In genomic region chr11:32531871-32532764, GRCm38 (mm10) we compare ENCODE assay signal across 8 mouse cellular contexts. TPM values are rescaled to one million over a fixed set of nuclear protein-coding genes. Genes with fewer than 3 reads are reported as not detected.
DNase-seq lines count a peak whose midpoint lies in the region; ATAC-seq and TF ChIP-seq lines count a peak whose summit lies in the region.

Efcab9 (minus strand) TSS chr11:32532081.

- peak within 1 kb of the TSS; percentile 65 for H3K4me3 ChIP-seq in lung, embryonic 14.5 days (ENCODE audit: low read depth, low read length)
- H3K4me3 ChIP-seq in embryonic facial prominence, embryonic 11.5 days (ENCODE audit: low read depth, low read length) = peak within 1 kb of the TSS; percentile 59
- peak within 1 kb of the TSS; percentile 68 for H3K4me3 ChIP-seq in hindbrain, postnatal 0 days (ENCODE audit: low read length)
- H3K4me3 ChIP-seq in neural tube, embryonic 11.5 days (ENCODE audit: low read depth, low read length) = peak within 1 kb of the TSS; percentile 66

- H3K9me3 ChIP-seq in lung, embryonic 14.5 days (ENCODE audit: low read depth, low read length) = no peaks in the 10 kb centered on the region
- H3K9me3 ChIP-seq in embryonic facial prominence, embryonic 11.5 days (replicated peaks; ENCODE audit: control insufficient read depth, low read length) = no peaks in the 10 kb centered on the region
- no peaks in the 10 kb centered on the region for H3K9me3 ChIP-seq in hindbrain, postnatal 0 days (ENCODE audit: low read length)
- no peaks in the 10 kb centered on the region for H3K9me3 ChIP-seq in neural tube, embryonic 11.5 days (ENCODE audit: control insufficient read depth, low read length)

- ATAC-seq in lung, embryonic 14.5 days (ENCODE audit: insufficient read depth) = peak; percentile 10; the same call in 1 of the 2 replicates
- ATAC-seq in embryonic facial prominence, embryonic 11.5 days (replicated peaks; ENCODE audit: insufficient number of reproducible peaks, low FRiP score, low TSS enrichment, low read depth) = no peak
- no peak for ATAC-seq in hindbrain, postnatal 0 days
- ATAC-seq in neural tube, embryonic 11.5 days (ENCODE audit: insufficient read depth, low FRiP score, low TSS enrichment) = 0 out of 2 replicates have a peak, but pooled peaks have one; percentile 29

- no peak for TF ChIP-seq CTCF in lung, embryonic 14.5 days (IDR thresholded peaks at IDR 0.05; ENCODE audit: low read depth)
- no peak for TF ChIP-seq CTCF in hindbrain, postnatal 0 days (IDR thresholded peaks at IDR 0.05; ENCODE audit: low read depth)

- peak; percentile 55 for DNase-seq in lung, embryonic 14.5 days
- DNase-seq in lung, adult 18-20 months = no peak
- DNase-seq in embryonic facial prominence, embryonic 11.5 days (ENCODE audit: low spot score) = peak; percentile 24
- DNase-seq in hindbrain, postnatal 0 days (ENCODE audit: low spot score) = no peak
- peak; percentile 46 for DNase-seq in neural tube, embryonic 11.5 days (ENCODE audit: low spot score)
- no peak for DNase-seq in layer of hippocampus, adult 11-12 months (ENCODE audit: low spot score)
- DNase-seq in cerebellum, adult 11 months = no peak
- no peak for DNase-seq in gastrocnemius, adult 18-20 months (ENCODE audit: low spot score)

- 6% methylated on average over 33 of the region's 33 CpGs for WGBS in lung, embryonic 14.5 days
- WGBS in embryonic facial prominence, embryonic 11.5 days = 6% methylated on average over 33 of the region's 33 CpGs
- 8% methylated on average over 33 of the region's 33 CpGs for WGBS in hindbrain, postnatal 0 days
- 8% methylated on average over 33 of the region's 33 CpGs for WGBS in neural tube, embryonic 11.5 days

- peaks cover 4% of the 10 kb centered on the region for H3K4me1 ChIP-seq in lung, embryonic 14.5 days (ENCODE audit: insufficient read depth)
- no peaks in the 10 kb centered on the region; the same call in none of the 2 replicates for H3K4me1 ChIP-seq in embryonic facial prominence, embryonic 11.5 days (ENCODE audit: control insufficient read depth, insufficient read depth, low read length)
- H3K4me1 ChIP-seq in hindbrain, postnatal 0 days (ENCODE audit: insufficient read depth, low read length) = 0 out of 2 replicates have a peak, but pooled peaks cover 10% of the 10 kb centered on the region
- H3K4me1 ChIP-seq in neural tube, embryonic 11.5 days (ENCODE audit: control insufficient read depth, insufficient read depth, low read length) = peaks cover 6% of the 10 kb centered on the region; the same call in 1 of the 2 replicates

- no peaks in the 10 kb centered on the region for H3K27me3 ChIP-seq in lung, embryonic 14.5 days (ENCODE audit: insufficient read depth, low read length)
- 0 out of 2 replicates have a peak, but pooled peaks cover 2% of the 10 kb centered on the region for H3K27me3 ChIP-seq in embryonic facial prominence, embryonic 11.5 days (ENCODE audit: control insufficient read depth, insufficient read depth, low read length)
- H3K27me3 ChIP-seq in hindbrain, postnatal 0 days (ENCODE audit: insufficient read depth, low read length) = no peaks in the 10 kb centered on the region
- H3K27me3 ChIP-seq in neural tube, embryonic 11.5 days (ENCODE audit: control insufficient read depth, insufficient read depth, low read length) = no peaks in the 10 kb centered on the region

- H3K27ac ChIP-seq in lung, embryonic 14.5 days (ENCODE audit: low read depth) = no peak within 1 kb of the TSS; the same call in 1 of the 2 replicates
- H3K27ac ChIP-seq in embryonic facial prominence, embryonic 11.5 days (replicated peaks; ENCODE audit: low read depth, low read length) = no peak within 1 kb of the TSS
- H3K27ac ChIP-seq in hindbrain, postnatal 0 days = no peak within 1 kb of the TSS
- H3K27ac ChIP-seq in neural tube, embryonic 11.5 days (ENCODE audit: low read depth, low read length) = no peak within 1 kb of the TSS

- peak within 1 kb of the TSS; percentile 63 for H3K9ac ChIP-seq in lung, embryonic 14.5 days
- H3K9ac ChIP-seq in embryonic facial prominence, embryonic 11.5 days (replicated peaks; ENCODE audit: low read length) = peak within 1 kb of the TSS; percentile 38
- H3K9ac ChIP-seq in hindbrain, postnatal 0 days (replicated peaks; ENCODE audit: low read length) = peak within 1 kb of the TSS; percentile 60
- peak within 1 kb of the TSS; percentile 64 for H3K9ac ChIP-seq in neural tube, embryonic 11.5 days (ENCODE audit: low read length)

- no peaks in the 10 kb centered on the region for H3K36me3 ChIP-seq in lung, embryonic 14.5 days (ENCODE audit: insufficient read depth)
- H3K36me3 ChIP-seq in embryonic facial prominence, embryonic 11.5 days (replicated peaks; ENCODE audit: control insufficient read depth, insufficient read depth, low read depth, low read length) = no peaks in the 10 kb centered on the region
- no peaks in the 10 kb centered on the region for H3K36me3 ChIP-seq in hindbrain, postnatal 0 days (ENCODE audit: insufficient read depth, low read length)
- H3K36me3 ChIP-seq in neural tube, embryonic 11.5 days (ENCODE audit: control insufficient read depth, insufficient read depth, low read length) = no peaks in the 10 kb centered on the region

- H3K4me2 ChIP-seq in lung, embryonic 14.5 days = peak within 1 kb of the TSS; percentile 100
- H3K4me2 ChIP-seq in embryonic facial prominence, embryonic 11.5 days (ENCODE audit: low read depth, low read length) = peak within 1 kb of the TSS; percentile 98
- peak within 1 kb of the TSS; percentile 100 for H3K4me2 ChIP-seq in hindbrain, postnatal 0 days (ENCODE audit: low read depth, low read length)
- peak within 1 kb of the TSS; percentile 94 for H3K4me2 ChIP-seq in neural tube, embryonic 11.5 days (ENCODE audit: low read depth)

RNA-seq across cellular contexts. Expression of gene Efcab9, which starts in this region (rescaled TPM):
- 0.37 TPM in 1 of 2 replicates, not detected in the other for polyA plus RNA-seq in lung, embryonic 14.5 days (2014; fragmentation: Nextera tagmentation; extraction: Ambion mirVana)
- polyA plus RNA-seq in embryonic facial prominence, embryonic 11.5 days (2014; fragmentation: Nextera tagmentation; extraction: Ambion mirVana) = 0.65 TPM in 1 of 2 replicates, not detected in the other
- not detected in 2 replicates for total RNA-seq in hindbrain, postnatal 0 days (2014; rRNA removed)
- polyA plus RNA-seq in hindbrain, postnatal 0 days (2015; fragmentation: Nextera tagmentation; extraction: Ambion mirVana) = 0.38 TPM in 1 of 2 replicates, not detected in the other
- 0.41 TPM in 1 of 2 replicates, not detected in the other for polyA plus RNA-seq in neural tube, embryonic 11.5 days (2014; fragmentation: Nextera tagmentation; extraction: Ambion mirVana)
- total RNA-seq in gastrocnemius, adult 18-20 months (2021) = 1 to 10 TPM; 1.8 to 2.6 TPM

Comparison
In these comparisons a context has a peak if more than half of its experiments do, and no peak if none do; other contexts are left out.
1. Peak in DNase-seq, ATAC-seq, H3K4me3 ChIP-seq, H3K9ac ChIP-seq and H3K4me2 ChIP-seq in lung, embryonic 14.5 days; RNA of the gene not detected or under 1 TPM.
2. Peak in DNase-seq, H3K4me3 ChIP-seq, H3K9ac ChIP-seq and H3K4me2 ChIP-seq in embryonic facial prominence, embryonic 11.5 days; RNA of the gene not detected or under 1 TPM.
3. Peak in DNase-seq, ATAC-seq, H3K4me3 ChIP-seq, H3K9ac ChIP-seq and H3K4me2 ChIP-seq in neural tube, embryonic 11.5 days; RNA of the gene not detected or under 1 TPM.